Mouse (Mus musculus) stomach, embryonic 14.5 days (tissue): Measurements from ENCODE around the gene Ptgds. TPM values are rescaled to one million over a fixed set of nuclear protein-coding genes. Genes with fewer than 3 reads are reported as not detected.
A peak's percentile ranks its signal among the peaks of the same experiment; 100 is the strongest.

ENCODE experiments used
- ATAC-seq: fragments of 200-750 bp; cut with Nextera tagmentation; 2 replicates; pipeline ENCODE4 v1.8.0; 2017; ENCODE audit warnings: low read depth, moderate TSS enrichment; ENCODE audit not compliant: insufficient number of reproducible peaks, insufficient read depth, low FRiP score
- H3K27ac ChIP-seq: fragments of 300-500 bp; sonication (generic); 2 replicates; pipeline ENCODE4 v1.5.1; 2014; ENCODE audit warnings: mild to moderate bottlenecking, low read length, moderate library complexity, mixed read lengths
- H3K27me3 ChIP-seq: fragments of 300-500 bp; sonication (generic); 2 replicates; pipeline ENCODE4 v1.6.1; 2014; ENCODE audit warnings: low read length, control low read depth, mixed read lengths; ENCODE audit not compliant: control insufficient read depth, insufficient read depth
- H3K36me3 ChIP-seq: fragments of 300-500 bp; sonication (generic); 2 replicates; pipeline ENCODE4 v1.6.1; 2014; ENCODE audit warnings: mild to moderate bottlenecking, control low read depth, low read length, moderate library complexity, mixed read lengths; ENCODE audit not compliant: control insufficient read depth, insufficient read depth
- H3K4me1 ChIP-seq: fragments of 300-500 bp; sonication (generic); 2 replicates; pipeline ENCODE4 v1.6.1; 2014; ENCODE audit warnings: low read length, control low read depth, mixed read lengths; ENCODE audit not compliant: control insufficient read depth, insufficient read depth
- H3K4me2 ChIP-seq: fragments of 300-500 bp; sonication (generic); replicated peaks from 2 replicates; pipeline ENCODE4 v1.6.1; 2014; ENCODE audit warnings: low read depth, low read length, control low read depth
- H3K4me3 ChIP-seq: fragments of 300-500 bp; sonication (generic); 2 replicates; pipeline ENCODE4 v1.5.1; 2014; ENCODE audit warnings: low read depth, low read length, control low read depth
- H3K9ac ChIP-seq: fragments of 300-500 bp; sonication (generic); replicated peaks from 2 replicates; pipeline ENCODE4 v1.6.1; 2014; ENCODE audit warnings: low read depth, mild to moderate bottlenecking, control low read depth, low read length, moderate library complexity, mixed read lengths
- H3K9me3 ChIP-seq: fragments of 300-500 bp; sonication (generic); 2 replicates; pipeline ENCODE4 v1.6.1; 2016; ENCODE audit warnings: low read depth, low read length, control low read depth; ENCODE audit not compliant: control insufficient read depth
- WGBS: fragments of 180-500 bp; shearing (Covaris S2); extraction: QIAGEN DNeasy Blood & Tissue Kit; methylation state at CpG from one replicate; pipeline ENCODE4 v1.1.7; 2014; 5-methylcytosine and 5-hydroxymethylcytosine counted together
- polyA plus RNA-seq: library from polyadenylated mRNA; unstranded; fragments of >200 nt; fragmentation: Nextera tagmentation; extraction: Ambion mirVana; gene quantifications from 2 replicates; pipeline ENCODE4 v1.2.1, GENCODE M21; 2014

The Ptgds gene
- polyA plus RNA-seq, 1 experiment from 2014 or later = 5.3 TPM

DNA sequence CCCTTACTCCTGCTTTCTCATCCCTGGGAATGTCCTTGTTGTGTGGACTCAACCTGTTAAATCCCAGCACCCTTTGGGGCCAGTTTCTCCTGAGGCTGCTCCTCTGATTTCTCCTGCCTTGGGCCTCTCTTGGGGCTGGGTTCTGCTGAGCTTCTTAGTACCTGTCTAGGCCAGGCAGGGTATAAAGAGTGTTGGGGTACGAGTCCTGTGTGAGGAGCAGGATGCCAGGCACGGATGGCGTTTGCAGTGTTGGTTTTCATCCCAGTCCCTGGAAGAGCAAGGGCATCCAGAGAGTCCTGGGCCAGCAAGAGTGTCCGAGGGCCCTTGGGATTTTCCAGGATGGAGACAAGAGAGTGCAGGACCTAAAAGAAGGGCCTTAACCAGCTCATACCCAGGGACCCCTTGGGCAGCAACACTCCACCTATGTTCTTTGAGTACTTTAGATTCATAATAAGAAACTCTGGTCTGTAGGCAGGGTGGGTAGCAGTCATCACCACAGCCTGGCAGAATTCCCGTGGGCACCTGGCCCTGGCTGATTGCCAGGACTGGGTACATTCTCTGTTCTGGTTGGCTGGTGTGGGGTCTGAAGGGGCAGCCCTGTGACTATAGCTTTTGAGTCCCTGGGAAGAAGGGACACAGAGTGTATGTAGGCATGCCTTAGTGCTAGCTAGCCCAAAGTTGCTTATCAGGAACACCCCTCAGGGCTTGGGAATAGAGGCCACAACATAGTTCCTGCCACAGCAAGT lies 40.2 kb downstream of the Ptgds start:
- 71% methylated on average over 5 of the region's 5 CpGs for WGBS
- H3K36me3 ChIP-seq = no peaks in the 10 kb centered on the region
- no peaks in the 10 kb centered on the region for H3K4me1 ChIP-seq
- no peak overlapping the region; the same call in 1 of the 2 replicates for H3K9ac ChIP-seq
- H3K27ac ChIP-seq = no peak overlapping the region
- H3K9me3 ChIP-seq = no peaks in the 10 kb centered on the region
- no peak overlapping the region for H3K4me3 ChIP-seq
- H3K4me2 ChIP-seq = peak overlapping the region; percentile 94; the same call in 1 of the 2 replicates
- peaks cover 5% of the 10 kb centered on the region; the same call in 1 of the 2 replicates for H3K27me3 ChIP-seq
- no peak for ATAC-seq

DNA sequence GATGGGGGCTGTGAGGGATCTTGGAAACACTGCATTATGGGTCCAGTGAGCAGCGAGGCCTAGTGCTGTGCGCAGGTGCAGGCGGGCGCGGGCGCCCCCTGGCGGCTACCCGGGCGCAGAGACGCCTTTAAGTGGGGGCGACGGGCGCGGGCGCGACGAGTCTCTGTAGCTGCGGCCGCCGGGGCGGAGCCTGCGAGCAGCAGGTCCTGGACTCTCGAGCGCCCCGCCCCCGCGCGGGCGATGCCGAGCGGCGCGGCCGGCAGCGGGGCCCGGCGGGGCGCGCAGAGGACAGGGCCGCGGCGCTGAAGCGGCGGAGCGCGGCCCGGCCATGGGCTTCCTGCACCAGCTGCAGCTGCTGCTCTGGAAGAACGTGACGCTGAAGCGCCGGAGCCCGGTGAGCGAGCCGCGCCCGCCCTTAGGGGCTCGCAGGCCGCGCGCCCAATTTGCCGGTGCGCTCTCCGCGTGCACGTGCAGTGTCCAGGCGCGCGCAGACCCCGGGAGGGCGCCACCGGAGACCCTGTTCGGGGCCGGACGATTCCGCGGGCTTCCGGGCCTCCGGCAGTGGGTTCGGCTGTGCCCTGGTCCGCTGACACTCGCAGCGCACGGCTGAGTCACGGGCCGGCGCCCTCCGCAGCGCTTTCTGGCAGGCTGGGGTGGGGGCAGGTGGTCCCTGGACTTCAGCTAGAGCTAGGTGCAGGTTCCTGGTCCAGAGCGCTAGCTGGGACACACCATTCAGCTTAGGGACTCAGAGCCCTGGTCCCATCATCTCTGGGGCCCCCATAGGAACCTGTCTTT lies 41.2 kb downstream of the Ptgds start, which contains the start of gene Abca2:
Abca2 (plus strand) TSS at position 262 of the 795 bp plus-strand sequence.
- Histone ChIP-seq H3K4me3 (peak within 1 kb of the TSS; percentile 68), H3K9me3 (no peaks in the 10 kb centered on the region), H3K9ac (peak within 1 kb of the TSS; percentile 60), H3K36me3 (no peaks in the 10 kb centered on the region), H3K4me2 (peak within 1 kb of the TSS; percentile 94), H3K27me3 (peaks cover 5% of the 10 kb centered on the region; the same call in 1 of the 2 replicates), H3K27ac (no peak within 1 kb of the TSS), H3K4me1 (no peaks in the 10 kb centered on the region)
- ATAC-seq = peak; percentile 89
- WGBS = under 1% methylated on average over 80 of the region's 89 CpGs

DNA sequence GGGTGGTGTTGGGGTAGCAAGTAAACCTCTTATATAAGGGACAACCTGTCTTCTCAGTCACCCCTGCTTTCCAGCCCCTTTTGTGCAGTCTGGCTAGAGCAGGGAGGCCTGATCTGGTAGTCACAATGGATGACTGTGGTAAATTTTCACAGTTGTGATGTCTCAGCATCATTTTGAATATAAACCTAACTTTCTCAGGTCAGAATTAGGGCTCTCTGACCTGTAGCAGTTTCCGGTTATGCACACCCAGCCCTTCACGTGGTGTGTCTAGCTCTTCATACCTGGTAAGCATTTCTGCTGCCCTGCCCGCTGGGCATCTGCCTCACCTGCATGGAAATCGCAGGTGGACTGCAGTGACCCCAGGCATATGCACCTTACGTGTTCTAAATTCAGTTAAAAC lies 42.6 kb downstream of the Ptgds start:
- WGBS = 89% methylated on average over 5 of the region's 5 CpGs
- no peak overlapping the region for H3K9ac ChIP-seq
- no peak overlapping the region for H3K27ac ChIP-seq
- no peaks in the 10 kb centered on the region for H3K36me3 ChIP-seq
- peaks cover 5% of the 10 kb centered on the region; the same call in 1 of the 2 replicates for H3K27me3 ChIP-seq
- no peak overlapping the region for H3K4me3 ChIP-seq
- no peak for ATAC-seq
- no peaks in the 10 kb centered on the region for H3K9me3 ChIP-seq
- H3K4me2 ChIP-seq = no peak overlapping the region
- no peaks in the 10 kb centered on the region for H3K4me1 ChIP-seq

DNA sequence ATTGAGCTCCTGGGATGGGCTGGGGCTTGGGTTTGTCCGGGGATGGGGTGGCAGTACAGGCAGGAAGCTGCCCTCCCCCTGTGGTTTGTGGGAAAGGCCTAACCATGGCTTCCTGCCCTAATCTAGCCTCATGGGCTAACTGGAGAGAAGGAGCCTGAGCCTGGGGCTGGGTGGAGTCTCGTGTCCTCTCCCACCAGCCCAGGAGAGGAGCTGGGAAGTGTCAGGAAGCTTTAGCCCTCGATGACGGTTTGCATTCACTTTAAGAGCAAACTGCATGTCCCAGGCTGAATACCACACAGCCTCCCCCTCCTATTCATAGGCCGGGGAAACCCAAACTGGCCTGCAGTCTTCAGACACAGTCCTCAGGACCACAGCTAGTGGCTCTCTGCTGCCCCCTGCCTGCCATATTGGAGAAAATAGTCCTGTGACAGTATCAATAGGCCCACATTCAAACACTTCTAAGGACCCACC lies 43.1 kb downstream of the Ptgds start:
- no peaks in the 10 kb centered on the region for H3K9me3 ChIP-seq
- no peak overlapping the region for H3K9ac ChIP-seq
- no peak for ATAC-seq
- 28% methylated on average over 5 of the region's 5 CpGs for WGBS
- peaks cover 5% of the 10 kb centered on the region; the same call in 1 of the 2 replicates for H3K27me3 ChIP-seq
- H3K36me3 ChIP-seq = no peaks in the 10 kb centered on the region
- no peak overlapping the region for H3K4me2 ChIP-seq
- H3K4me3 ChIP-seq = no peak overlapping the region
- no peaks in the 10 kb centered on the region for H3K4me1 ChIP-seq
- no peak overlapping the region for H3K27ac ChIP-seq

DNA sequence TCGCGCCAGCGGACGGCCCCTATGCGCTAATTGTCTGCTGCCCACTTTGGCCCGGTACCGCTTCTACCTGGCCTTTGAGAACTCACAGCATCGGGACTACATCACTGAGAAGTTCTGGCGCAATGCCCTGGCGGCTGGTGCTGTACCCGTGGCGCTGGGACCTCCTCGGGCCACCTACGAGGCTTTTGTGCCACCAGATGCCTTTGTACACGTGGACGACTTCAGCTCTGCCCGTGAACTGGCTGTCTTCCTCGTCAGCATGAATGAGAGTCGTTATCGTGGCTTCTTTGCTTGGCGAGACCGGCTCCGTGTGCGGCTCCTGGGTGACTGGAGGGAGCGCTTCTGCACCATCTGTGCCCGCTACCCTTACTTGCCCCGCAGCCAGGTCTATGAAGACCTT lies 44.4 kb downstream of the Ptgds start:
- Histone ChIP-seq H3K36me3 (no peaks in the 10 kb centered on the region), H3K9me3 (no peaks in the 10 kb centered on the region), H3K9ac (no peak overlapping the region), H3K27ac (no peak overlapping the region), H3K4me3 (no peak overlapping the region), H3K4me2 (no peak overlapping the region), H3K4me1 (no peaks in the 10 kb centered on the region), H3K27me3 (peaks cover 5% of the 10 kb centered on the region; the same call in 1 of the 2 replicates)
- whole genome bisulfite sequencing = 48% methylated on average over 27 of the region's 27 CpGs
- no peak for ATAC-seq

DNA sequence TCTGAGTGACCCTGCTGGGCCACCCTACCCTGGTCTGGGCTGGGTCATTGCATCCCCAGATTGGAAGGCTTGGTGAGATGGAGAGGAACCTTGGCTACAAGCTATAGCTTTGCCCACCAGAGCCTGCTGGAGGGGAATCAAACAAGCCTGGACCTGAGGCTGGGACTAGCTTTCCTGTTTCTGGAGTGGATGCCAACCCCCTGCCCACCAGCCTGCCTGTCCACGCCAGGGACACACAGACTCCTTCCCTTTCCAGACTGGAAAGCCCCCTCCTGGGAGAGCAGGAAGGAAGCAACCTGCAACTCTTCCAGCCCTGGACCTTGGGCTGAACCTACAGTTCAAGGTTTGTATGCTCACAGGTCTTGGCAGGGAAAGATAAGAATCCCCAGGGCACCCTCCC lies 46.2 kb downstream of the Ptgds start:
- WGBS = 64% methylated on average over 1 of the region's 1 CpGs

DNA sequence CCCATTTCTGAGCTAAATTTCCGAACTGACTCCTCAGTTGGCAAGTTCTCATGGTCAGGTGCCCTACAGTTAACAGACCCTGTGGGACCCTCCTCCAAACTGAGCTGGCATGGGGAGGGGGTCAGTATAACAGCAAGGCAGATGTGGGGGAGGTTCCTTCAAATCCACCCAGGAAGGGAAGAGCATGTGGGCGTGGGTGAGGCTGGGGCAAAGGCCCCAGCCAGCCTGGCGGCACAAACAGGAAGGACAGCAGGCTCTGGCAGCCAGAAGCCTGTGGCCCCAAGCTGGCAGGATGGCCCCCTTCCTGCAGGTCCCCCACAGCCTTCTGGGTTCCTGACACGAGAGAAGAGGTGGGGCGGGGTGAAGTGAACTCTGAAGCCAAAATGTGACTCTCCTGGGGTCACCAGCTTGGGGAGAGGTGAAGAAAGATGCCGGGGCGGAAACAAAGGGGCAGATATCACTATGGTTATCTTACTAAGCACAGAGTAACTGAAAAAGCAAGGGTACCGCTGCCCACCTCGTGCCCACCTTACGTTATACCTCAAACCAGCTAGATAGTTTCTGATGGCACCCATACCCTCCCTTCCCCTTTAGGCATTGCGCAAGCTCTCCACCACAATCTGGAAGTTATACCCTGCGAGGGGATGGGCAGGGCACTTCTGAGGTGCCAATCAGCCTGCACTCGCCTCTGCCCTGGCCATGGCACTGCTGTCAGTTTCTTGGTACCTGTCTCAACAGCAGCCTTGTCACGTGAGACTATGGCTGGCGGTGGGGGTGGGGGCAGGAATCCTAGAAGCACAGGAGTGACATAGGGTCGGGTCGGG lies 47.0 kb downstream of the Ptgds start, which contains the start of gene Fut7:
Fut7 (plus strand) TSS at position 681 of the 824 bp plus-strand sequence.
- H3K4me3 ChIP-seq = no peak within 1 kb of the TSS
- H3K4me1 ChIP-seq = no peaks in the 10 kb centered on the region
- peaks cover 5% of the 10 kb centered on the region; the same call in 1 of the 2 replicates for H3K27me3 ChIP-seq
- 64% methylated on average over 17 of the region's 17 CpGs for WGBS
- no peaks in the 10 kb centered on the region for H3K36me3 ChIP-seq
- H3K27ac ChIP-seq = no peak within 1 kb of the TSS
- no peak within 1 kb of the TSS for H3K4me2 ChIP-seq
- no peak for ATAC-seq
- no peaks in the 10 kb centered on the region for H3K9me3 ChIP-seq
- no peak within 1 kb of the TSS for H3K9ac ChIP-seq

More for the DNA sequence above, 46.2 kb downstream of the Ptgds start:
- no peaks in the 10 kb centered on the region for H3K4me1 ChIP-seq
- H3K36me3 ChIP-seq = no peaks in the 10 kb centered on the region
- no peak overlapping the region for H3K4me2 ChIP-seq
- no peak for ATAC-seq
- H3K27me3 ChIP-seq = peaks cover 5% of the 10 kb centered on the region; the same call in 1 of the 2 replicates
- H3K9me3 ChIP-seq = no peaks in the 10 kb centered on the region
- no peak overlapping the region for H3K4me3 ChIP-seq
- no peak overlapping the region for H3K27ac ChIP-seq
- no peak overlapping the region for H3K9ac ChIP-seq

DNA sequence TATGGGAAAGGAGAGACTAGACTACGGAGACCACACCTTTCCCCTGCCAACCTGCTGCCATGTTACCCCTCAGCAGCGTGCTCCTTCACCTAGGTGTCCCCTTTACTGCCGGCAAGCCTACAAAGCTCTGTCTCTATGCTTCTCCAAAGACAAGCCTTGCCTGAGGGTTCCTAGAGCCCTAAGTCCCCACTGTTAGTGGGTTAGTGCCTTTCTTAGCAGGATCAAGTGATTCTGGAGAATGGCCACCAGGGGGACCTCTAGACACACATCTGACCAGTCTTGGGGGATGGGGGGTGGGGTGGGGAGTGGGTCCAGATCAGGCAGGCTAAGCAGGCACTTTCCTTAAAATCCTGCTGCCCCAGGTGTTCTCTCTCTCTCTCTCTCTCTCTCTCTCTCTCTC lies 48.0 kb downstream of the Ptgds start:
- H3K9ac ChIP-seq = no peak overlapping the region
- WGBS = 22% methylated on average over 3 of the region's 3 CpGs
- ATAC-seq = no peak

More for the DNA sequence above, 48.0 kb downstream of the Ptgds start:
- no peaks in the 10 kb centered on the region for H3K4me1 ChIP-seq
- H3K4me2 ChIP-seq = no peak overlapping the region
- peaks cover 5% of the 10 kb centered on the region; the same call in 1 of the 2 replicates for H3K27me3 ChIP-seq
- no peak overlapping the region for H3K4me3 ChIP-seq
- H3K27ac ChIP-seq = no peak overlapping the region
- H3K9me3 ChIP-seq = no peaks in the 10 kb centered on the region
- H3K36me3 ChIP-seq = no peaks in the 10 kb centered on the region
